Mouse (Mus musculus): ENCODE results near the gene Arpc3.
"Not testable (repeated sequence)": the region's sequence is repeated elsewhere in the genome, so short reads cannot be mapped to it uniquely, and the experiment has no call there.

Arpc3 gene

GRCm38 (mm10) chr5:122439400-122440094 lies 47.9 kb downstream of the Arpc3 start:
- DNase-seq (ENCODE audit: low spot score), result no peak

- DNase-seq (ENCODE audit: low spot score), result no peak
These were observed 48.5 kb downstream of the Arpc3 start for GRCm38 (mm10) chr5:122440095-122440630.

- DNase-seq (ENCODE audit: low spot score), result no peak
These were observed 52.8 kb downstream of the Arpc3 start for GRCm38 (mm10) chr5:122444492-122444891.

GRCm38 (mm10) chr5:122445051-122445610 lies 53.5 kb downstream of the Arpc3 start:
- no peak for DNase-seq (ENCODE audit: low spot score)

- no peak for DNase-seq (ENCODE audit: low spot score)
These were observed 56.2 kb downstream of the Arpc3 start for GRCm38 (mm10) chr5:122447857-122448256.

GRCm38 (mm10) chr5:122448869-122449268 lies 57.2 kb downstream of the Arpc3 start:
- no peak for DNase-seq (ENCODE audit: low spot score)

- DNase-seq (ENCODE audit: low spot score), result no peak
These were observed 58.3 kb downstream of the Arpc3 start for GRCm38 (mm10) chr5:122449946-122450345.

- DNase-seq (ENCODE audit: low spot score), result no peak
These were observed 59.2 kb downstream of the Arpc3 start for GRCm38 (mm10) chr5:122450913-122451317.

GRCm38 (mm10) chr5:122451324-122451723 lies 59.6 kb downstream of the Arpc3 start:
- no peak for DNase-seq (ENCODE audit: low spot score)

GRCm38 (mm10) chr5:122452194-122452593 lies 60.5 kb downstream of the Arpc3 start:
- DNase-seq (ENCODE audit: low spot score), result no peak

- no peak for DNase-seq (ENCODE audit: low spot score)
These were observed 61.5 kb downstream of the Arpc3 start for GRCm38 (mm10) chr5:122453188-122453587.

GRCm38 (mm10) chr5:122454442-122454841 lies 62.8 kb downstream of the Arpc3 start:
- no peak for DNase-seq (ENCODE audit: low spot score)

- no peak for DNase-seq (ENCODE audit: low spot score)
These were observed 63.2 kb downstream of the Arpc3 start for GRCm38 (mm10) chr5:122454883-122455282.

- no peak for DNase-seq (ENCODE audit: low spot score)
These were observed 63.9 kb downstream of the Arpc3 start for GRCm38 (mm10) chr5:122455584-122455983.

- DNase-seq (ENCODE audit: low spot score), result not testable (repeated sequence)
These were observed 65.4 kb downstream of the Arpc3 start for GRCm38 (mm10) chr5:122457054-122457453.

GRCm38 (mm10) chr5:122458066-122458465 lies 66.4 kb downstream of the Arpc3 start:
- no peak for DNase-seq (ENCODE audit: low spot score)

- DNase-seq (ENCODE audit: low spot score), result no peak
These were observed 67.7 kb downstream of the Arpc3 start for GRCm38 (mm10) chr5:122459335-122459734.

GRCm38 (mm10) chr5:122460656-122461055 lies 69.0 kb downstream of the Arpc3 start:
- no peak for DNase-seq (ENCODE audit: low spot score)

GRCm38 (mm10) chr5:122461431-122461830 lies 69.8 kb downstream of the Arpc3 start:
- DNase-seq (ENCODE audit: low spot score), result no peak
